Mouse (Mus musculus) brain, embryonic 18.5 days (tissue): Measurements from ENCODE around the gene Smco4.
A peak's percentile ranks its signal among the peaks of the same experiment; 100 is the strongest.
"Not testable (repeated sequence)": the region's sequence is repeated elsewhere in the genome, so short reads cannot be mapped to it uniquely, and the experiment has no call there.

Source experiments
- DNase-seq: peaks from one replicate; pipeline ENCODE4 v3.0.0-alpha.2; 2012; ENCODE audit warnings: low read depth, low spot score

Gene Smco4

GRCm38 (mm10) chr9:15493235-15493924 lies at the start of gene Smco4:
Smco4 (plus strand) TSS chr9:15493432.
- DNase-seq = no peak

GRCm38 (mm10) chr9:15447397-15447796 lies 45.8 kb upstream of the Smco4 start:
- no peak for DNase-seq

- peak; percentile 37 for DNase-seq
These were observed 42.3 kb upstream of the Smco4 start for GRCm38 (mm10) chr9:15450921-15451320.

GRCm38 (mm10) chr9:15472256-15472655 lies 21.0 kb upstream of the Smco4 start:
- no peak for DNase-seq

GRCm38 (mm10) chr9:15473206-15473605 lies 20.0 kb upstream of the Smco4 start:
- no peak for DNase-seq

GRCm38 (mm10) chr9:15477556-15477955 lies 15.7 kb upstream of the Smco4 start:
- no peak for DNase-seq

- DNase-seq = no peak
These were observed 5.4 kb upstream of the Smco4 start for GRCm38 (mm10) chr9:15487682-15488424.

GRCm38 (mm10) chr9:15489293-15489692 lies 3.9 kb upstream of the Smco4 start:
- DNase-seq = no peak

- DNase-seq = no peak
These were observed 2.7 kb upstream of the Smco4 start for GRCm38 (mm10) chr9:15490331-15491100.

- no peak for DNase-seq
These were observed 1.5 kb upstream of the Smco4 start for GRCm38 (mm10) chr9:15491686-15492085.

- DNase-seq = no peak
These were observed 831 bp upstream of the Smco4 start for GRCm38 (mm10) chr9:15492401-15492800.

GRCm38 (mm10) chr9:15493925-15494558 lies 810 bp downstream of the Smco4 start:
- peak; percentile 50 for DNase-seq

- not testable (repeated sequence) for DNase-seq
These were observed 2.0 kb downstream of the Smco4 start for GRCm38 (mm10) chr9:15495281-15495680.

GRCm38 (mm10) chr9:15495921-15496577 lies 2.8 kb downstream of the Smco4 start:
- DNase-seq = no peak

GRCm38 (mm10) chr9:15500025-15500424 lies 6.8 kb downstream of the Smco4 start:
- DNase-seq = no peak

- DNase-seq = no peak
These were observed 8.4 kb downstream of the Smco4 start for GRCm38 (mm10) chr9:15501319-15502256.

- DNase-seq = no peak
These were observed 9.2 kb downstream of the Smco4 start for GRCm38 (mm10) chr9:15502476-15502875.

GRCm38 (mm10) chr9:15503307-15503706 lies 10.1 kb downstream of the Smco4 start:
- no peak for DNase-seq

GRCm38 (mm10) chr9:15503827-15504226 lies 10.6 kb downstream of the Smco4 start:
- DNase-seq = no peak

- DNase-seq = no peak
These were observed 12.1 kb downstream of the Smco4 start for GRCm38 (mm10) chr9:15505288-15505687.
